Mouse (Mus musculus) midbrain, embryonic 10.5 days (tissue): ENCODE data around the gene Rangrf. TPM values are rescaled to one million over a fixed set of nuclear protein-coding genes. Genes with fewer than 3 reads are reported as not detected.

Experiments
- DNase-seq: peaks from one replicate; pipeline ENCODE4 v3.0.0-alpha.2; 2017; ENCODE audit warnings: low spot score
- H3K27ac ChIP-seq: fragments of 300-500 bp; sonication (generic); replicated peaks from 2 replicates; pipeline ENCODE4 v1.5.1; 2016; ENCODE audit warnings: mild to moderate bottlenecking
- H3K27me3 ChIP-seq: fragments of 300-500 bp; sonication (generic); 2 replicates; pipeline ENCODE4 v1.6.1; 2016; ENCODE audit warnings: low read depth, mild to moderate bottlenecking; ENCODE audit not compliant: poor library complexity, severe bottlenecking
- H3K36me3 ChIP-seq: fragments of 300-500 bp; sonication (generic); 2 replicates; pipeline ENCODE4 v1.6.1; 2016; ENCODE audit warnings: mild to moderate bottlenecking, moderate library complexity
- H3K4me1 ChIP-seq: fragments of 300-500 bp; sonication (generic); 2 replicates; pipeline ENCODE4 v1.6.1; 2016
- H3K4me3 ChIP-seq: fragments of 300-500 bp; sonication (generic); 2 replicates; pipeline ENCODE4 v1.5.1; 2016; ENCODE audit warnings: mild to moderate bottlenecking, moderate library complexity
- H3K9me3 ChIP-seq: fragments of 300-500 bp; sonication (generic); replicated peaks from 2 replicates; pipeline ENCODE4 v1.6.1; 2016; ENCODE audit warnings: mild to moderate bottlenecking
- WGBS: fragments of 180-500 bp; shearing (Covaris S2); methylation state at CpG from one replicate; pipeline ENCODE4 v1.1.7; 2016; 5-methylcytosine and 5-hydroxymethylcytosine counted together
- microRNA-seq: library from miRNA; unstranded; fragments of <30 nt; microRNA quantifications from one replicate; pipeline ENCODE4, GENCODE M21; 2017
- polyA plus RNA-seq: library from polyadenylated mRNA; unstranded; fragments of >200 nt; fragmentation: Nextera tagmentation; extraction: Ambion mirVana; gene quantifications from 2 replicates; pipeline ENCODE4 v1.2.1, GENCODE M21; 2016

Gene Rangrf
- polyA plus RNA-seq, 1 experiment from 2014 or later, result 84.6 TPM

- Histone ChIP-seq H3K36me3 (no peaks in the 10 kb centered on the region), H3K27me3 (no peaks in the 10 kb centered on the region), H3K27ac (no peak overlapping the region), H3K4me1 (no peaks in the 10 kb centered on the region), H3K4me3 (no peak overlapping the region), H3K9me3 (no peaks in the 10 kb centered on the region)
- DNase-seq, result no peak
- WGBS, result 82% methylated on average over 6 of the region's 6 CpGs
These were observed 45.0 kb downstream of the Rangrf start for GRCm38 (mm10) chr11:68929947-68930346.

- 78% methylated on average over 3 of the region's 3 CpGs for WGBS
These were observed 48.0 kb downstream of the Rangrf start, which contains the start of gene Odf4 for GRCm38 (mm10) chr11:68926981-68927380. Odf4 (minus strand) TSS chr11:68927081.

GRCm38 (mm10) chr11:68924749-68925148 lies 50.2 kb downstream of the Rangrf start:
- H3K27me3 ChIP-seq, result no peaks in the 10 kb centered on the region
- H3K4me1 ChIP-seq, result 0 out of 2 replicates have a peak, but pooled peaks cover 6% of the 10 kb centered on the region
- WGBS, result 81% methylated on average over 2 of the region's 2 CpGs
- no peak overlapping the region for H3K4me3 ChIP-seq
- no peak for DNase-seq
- H3K36me3 ChIP-seq, result no peaks in the 10 kb centered on the region
- no peaks in the 10 kb centered on the region for H3K9me3 ChIP-seq
- no peak overlapping the region for H3K27ac ChIP-seq

More at GRCm38 (mm10) chr11:68926981-68927380, 48.0 kb downstream of the Rangrf start, which contains the start of gene Odf4:
- H3K4me1 ChIP-seq, result 0 out of 2 replicates have a peak, but pooled peaks cover 6% of the 10 kb centered on the region
- no peak for DNase-seq
- H3K27ac ChIP-seq, result no peak within 1 kb of the TSS
- no peaks in the 10 kb centered on the region for H3K36me3 ChIP-seq
- H3K9me3 ChIP-seq, result no peaks in the 10 kb centered on the region
- H3K27me3 ChIP-seq, result no peaks in the 10 kb centered on the region
- no peak within 1 kb of the TSS for H3K4me3 ChIP-seq

GRCm38 (mm10) chr11:68923191-68923590 lies 51.8 kb downstream of the Rangrf start:
- no peaks in the 10 kb centered on the region for H3K27me3 ChIP-seq
- no peak for DNase-seq
- H3K36me3 ChIP-seq, result no peaks in the 10 kb centered on the region
- no peak overlapping the region for H3K27ac ChIP-seq
- H3K9me3 ChIP-seq, result no peaks in the 10 kb centered on the region
- no peak overlapping the region for H3K4me3 ChIP-seq
- WGBS, result 63% methylated on average over 3 of the region's 3 CpGs
- 0 out of 2 replicates have a peak, but pooled peaks cover 6% of the 10 kb centered on the region for H3K4me1 ChIP-seq

Small RNA genes within 50 kb of the gene (microRNA-seq; reads per million reads assigned to microRNA genes)
- 11.4 reads per million, percentile 23 among the genes with 10 or more reads in this experiment for gene Mir3062

Other genes with a start within 250 kb of the Rangrf start
- 55.2 and 60.3 TPM in 2 replicates for gene Ndel1, start 103.3 kb downstream of the Rangrf start, polyA plus RNA-seq
- 0.04 and 0.05 TPM in 2 replicates for gene Rnf222, start 86.6 kb downstream of the Rangrf start, polyA plus RNA-seq
- gene Rpl26, start 73.6 kb downstream of the Rangrf start, polyA plus RNA-seq, result 856 and 1,017 TPM in 2 replicates
- not detected in 2 replicates for gene Odf4, start 48.1 kb downstream of the Rangrf start, polyA plus RNA-seq
- gene Arhgef15, start 17.7 kb downstream of the Rangrf start, polyA plus RNA-seq, result 6.4 and 6.6 TPM in 2 replicates
- 2.0 and 2.1 TPM in 2 replicates for gene Slc25a35, start 7.1 kb downstream of the Rangrf start, polyA plus RNA-seq
- gene Pfas, start 33.3 kb upstream of the Rangrf start, polyA plus RNA-seq, result 57.8 and 59.2 TPM in 2 replicates
- gene Ctc1, start 40.7 kb upstream of the Rangrf start, polyA plus RNA-seq, result 82.4 and 85.6 TPM in 2 replicates
- 218 and 239 TPM in 2 replicates for gene Aurkb, start 70.5 kb upstream of the Rangrf start, polyA plus RNA-seq
- gene Borcs6, start 84.5 kb upstream of the Rangrf start, polyA plus RNA-seq, result 6.9 and 8.7 TPM in 2 replicates
- gene Tmem107, start 95.6 kb upstream of the Rangrf start, polyA plus RNA-seq, result 63.4 and 64.8 TPM in 2 replicates
- 63.1 and 90.1 TPM in 2 replicates for gene Vamp2, start 113.3 kb upstream of the Rangrf start, polyA plus RNA-seq
- 6.8 and 7.6 TPM in 2 replicates for gene Per1, start 120.0 kb upstream of the Rangrf start, polyA plus RNA-seq
- gene Hes7, start 145.2 kb upstream of the Rangrf start, polyA plus RNA-seq, result 0.07 and 0.09 TPM in 2 replicates
- 0.07 and 0.14 TPM in 2 replicates for gene 9130213A22Rik, start 147.4 kb upstream of the Rangrf start, polyA plus RNA-seq
- 0.17 and 0.25 TPM in 2 replicates for gene Aloxe3, start 150.7 kb upstream of the Rangrf start, polyA plus RNA-seq
- not detected in 2 replicates for gene Alox12b, start 181.8 kb upstream of the Rangrf start, polyA plus RNA-seq
- gene Alox8, start 222.7 kb upstream of the Rangrf start, polyA plus RNA-seq, result 0.04 and 0.06 TPM in 2 replicates